Mouse (Mus musculus): ENCODE results near the gene Blmh.

DNA sequence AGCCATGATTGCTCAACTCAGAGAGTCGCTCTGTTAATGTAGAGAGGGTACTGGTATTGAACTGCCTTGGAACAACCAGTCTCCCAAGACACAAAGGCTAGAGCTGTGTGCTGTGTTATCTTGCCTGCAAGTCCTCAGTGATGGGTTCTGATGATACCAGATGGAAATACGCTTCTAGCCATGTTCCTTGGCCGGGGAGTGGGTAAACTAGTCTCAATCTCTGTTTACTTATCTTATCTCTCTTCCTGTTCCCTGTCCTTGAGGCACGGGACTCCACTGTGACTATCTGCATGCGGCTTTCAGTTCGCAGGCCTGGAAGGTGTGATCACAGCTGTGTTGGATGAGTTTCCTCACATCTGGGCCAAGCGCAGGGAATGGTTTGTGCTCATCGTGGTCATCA, 94.9 kb downstream of the Blmh start:
- TF ChIP-seq CTCF (IDR thresholded peaks at IDR 0.05; ENCODE audit: low read depth, low read length) (no peak), POLR2A (IDR thresholded peaks at IDR 0.05; ENCODE audit: borderline replicate concordance, low read depth, low read length) (no peak)
